Mouse (Mus musculus) midbrain, embryonic 12.5 days (tissue): ENCODE results near the gene Gldc. TPM values are rescaled to one million over a fixed set of nuclear protein-coding genes. Genes with fewer than 3 reads are reported as not detected.
A peak's percentile ranks its signal among the peaks of the same experiment; 100 is the strongest.

Experiments
- ATAC-seq: fragments of 200-750 bp; cut with Nextera tagmentation; 2 replicates; pipeline ENCODE4 v1.8.0; 2017; ENCODE audit warnings: low read depth, moderate TSS enrichment, moderate library complexity; ENCODE audit not compliant: low FRiP score
- H3K27ac ChIP-seq: fragments of 300-500 bp; sonication (generic); replicated peaks from 2 replicates; pipeline ENCODE4 v1.5.1; 2016; ENCODE audit warnings: mild to moderate bottlenecking
- H3K27me3 ChIP-seq: fragments of 300-500 bp; sonication (generic); 2 replicates; pipeline ENCODE4 v1.6.1; 2016; ENCODE audit warnings: mild to moderate bottlenecking
- H3K36me3 ChIP-seq: fragments of 300-500 bp; sonication (generic); 2 replicates; pipeline ENCODE4 v1.6.1; 2016
- H3K4me1 ChIP-seq: fragments of 300-500 bp; sonication (generic); 2 replicates; pipeline ENCODE4 v1.6.1; 2016
- H3K4me2 ChIP-seq: fragments of 300-500 bp; sonication (generic); replicated peaks from 2 replicates; pipeline ENCODE4 v1.6.1; 2016; ENCODE audit warnings: mild to moderate bottlenecking, moderate library complexity
- H3K4me3 ChIP-seq: fragments of 300-500 bp; sonication (generic); 2 replicates; pipeline ENCODE4 v1.5.1; 2016; ENCODE audit warnings: mild to moderate bottlenecking
- H3K9ac ChIP-seq: fragments of 300-500 bp; sonication (generic); replicated peaks from 2 replicates; pipeline ENCODE4 v1.6.1; 2016; ENCODE audit warnings: mild to moderate bottlenecking, moderate library complexity
- H3K9me3 ChIP-seq: fragments of 300-500 bp; sonication (generic); 2 replicates; pipeline ENCODE4 v1.6.1; 2016; ENCODE audit warnings: mild to moderate bottlenecking
- WGBS: fragments of 180-500 bp; shearing (Covaris S2); methylation state at CpG from one replicate; pipeline ENCODE4 v1.1.7; 2016; 5-methylcytosine and 5-hydroxymethylcytosine counted together
- polyA plus RNA-seq: library from polyadenylated mRNA; unstranded; fragments of >200 nt; fragmentation: Nextera tagmentation; extraction: Ambion mirVana; gene quantifications from 2 replicates; pipeline ENCODE4 v1.2.1, GENCODE M21; 2016

Gene Gldc
- polyA plus RNA-seq, 1 experiment from 2014 or later: 21.7 TPM

DNA sequence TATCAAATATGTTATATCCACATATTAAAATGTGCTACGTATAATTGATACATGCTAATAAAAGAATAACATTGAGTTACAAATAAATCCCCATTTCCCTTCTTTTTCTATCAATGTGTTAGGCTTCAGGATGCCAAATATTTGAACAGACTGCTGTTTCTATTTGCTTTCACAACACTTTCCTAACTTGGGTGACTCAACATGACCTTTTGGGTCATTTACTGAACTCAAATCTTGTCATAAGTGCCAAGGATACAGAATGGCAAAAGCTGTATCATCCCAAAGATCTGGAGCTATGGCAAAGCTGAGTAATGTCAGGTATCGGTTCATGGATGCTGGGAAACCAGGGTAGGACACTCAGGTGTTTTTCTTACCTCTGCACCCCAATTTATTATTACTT is 12.0 kb upstream of the Gldc start:
- 90% methylated on average over 2 of the region's 2 CpGs for WGBS
- ATAC-seq: no peak
- no peak overlapping the region for H3K9ac ChIP-seq
- H3K4me1 ChIP-seq: no peaks in the 10 kb centered on the region
- no peaks in the 10 kb centered on the region for H3K36me3 ChIP-seq
- H3K27ac ChIP-seq: no peak overlapping the region
- no peak overlapping the region for H3K4me3 ChIP-seq
- no peak overlapping the region for H3K4me2 ChIP-seq
- H3K9me3 ChIP-seq: peaks cover 5% of the 10 kb centered on the region; the same call in 1 of the 2 replicates
- no peaks in the 10 kb centered on the region for H3K27me3 ChIP-seq

DNA sequence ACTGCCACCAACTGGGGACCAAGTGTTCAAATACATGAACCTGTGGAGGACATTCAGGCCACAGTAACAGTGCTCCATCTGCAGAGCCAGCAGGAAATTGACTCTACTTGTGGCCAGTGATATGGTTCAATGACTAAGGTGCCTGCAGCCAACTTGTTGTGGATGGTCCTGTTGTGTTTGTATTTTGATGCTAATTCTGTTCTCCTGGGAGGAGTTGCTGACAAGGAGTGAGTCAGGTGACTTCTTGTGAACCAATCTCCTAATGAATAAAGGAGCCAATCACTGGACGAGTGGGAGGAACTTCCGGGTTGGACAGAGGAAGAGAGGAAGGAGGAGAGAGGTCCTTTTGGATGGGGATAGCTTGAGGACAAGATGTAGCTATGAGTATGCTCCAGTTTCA is 10.3 kb upstream of the Gldc start:
- no peak for ATAC-seq
- H3K4me2 ChIP-seq: no peak overlapping the region
- 83% methylated on average over 2 of the region's 2 CpGs for WGBS
- H3K4me3 ChIP-seq: no peak overlapping the region
- H3K9ac ChIP-seq: no peak overlapping the region
- peaks cover 5% of the 10 kb centered on the region; the same call in 1 of the 2 replicates for H3K9me3 ChIP-seq
- H3K36me3 ChIP-seq: no peaks in the 10 kb centered on the region
- H3K27me3 ChIP-seq: no peaks in the 10 kb centered on the region
- no peak overlapping the region for H3K27ac ChIP-seq
- H3K4me1 ChIP-seq: no peaks in the 10 kb centered on the region

DNA sequence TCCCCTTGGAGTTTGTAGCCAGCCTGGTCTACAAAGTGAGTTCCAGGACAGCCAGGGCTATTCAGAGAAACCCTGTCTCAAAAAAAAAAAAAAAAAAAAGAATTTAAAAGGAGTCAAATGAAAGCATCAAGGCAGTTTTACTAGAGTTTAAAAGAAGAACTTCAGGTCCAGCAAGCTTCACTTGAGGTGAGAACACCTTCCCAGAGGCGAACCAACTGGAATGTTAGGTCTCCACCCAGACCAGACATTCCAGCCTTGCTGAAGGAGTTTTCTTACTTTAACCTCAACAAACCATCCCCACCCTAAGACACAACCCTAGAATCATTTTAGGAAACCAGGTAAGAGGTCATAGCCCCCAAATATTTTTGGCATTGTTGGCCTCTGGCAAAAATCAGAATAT is 4.8 kb upstream of the Gldc start:
- Histone ChIP-seq H3K36me3 (no peaks in the 10 kb centered on the region), H3K9ac (no peak overlapping the region)

GRCm38 (mm10) chr19:30174074-30174670 is 1.1 kb downstream of the Gldc start:
- peak overlapping the region; percentile 70 for H3K4me3 ChIP-seq
- peaks cover 39% of the 10 kb centered on the region for H3K27me3 ChIP-seq
- H3K4me1 ChIP-seq: peaks cover 7% of the 10 kb centered on the region
- peak overlapping the region; percentile 78; the same call in 1 of the 2 replicates for H3K9ac ChIP-seq
- H3K27ac ChIP-seq: no peak overlapping the region
- H3K4me2 ChIP-seq: peak overlapping the region; percentile 97
- H3K9me3 ChIP-seq: 0 out of 2 replicates have a peak, but pooled peaks cover 5% of the 10 kb centered on the region
- 3% methylated on average over 15 of the region's 15 CpGs for WGBS
- ATAC-seq: no peak
- no peaks in the 10 kb centered on the region for H3K36me3 ChIP-seq

More for the DNA sequence above, 4.8 kb upstream of the Gldc start:
- Histone ChIP-seq H3K9me3 (0 out of 2 replicates have a peak, but pooled peaks cover 5% of the 10 kb centered on the region), H3K4me2 (no peak overlapping the region), H3K4me1 (no peaks in the 10 kb centered on the region; the same call in 1 of the 2 replicates), H3K27me3 (peaks cover 22% of the 10 kb centered on the region), H3K4me3 (no peak overlapping the region), H3K27ac (no peak overlapping the region)
- ATAC-seq: no peak
- 96% methylated on average over 1 of the region's 1 CpGs for WGBS

- Histone ChIP-seq H3K4me1 (peaks cover 7% of the 10 kb centered on the region), H3K27me3 (peaks cover 29% of the 10 kb centered on the region), H3K36me3 (no peaks in the 10 kb centered on the region), H3K4me2 (no peak overlapping the region), H3K27ac (no peak overlapping the region), H3K9me3 (no peaks in the 10 kb centered on the region), H3K4me3 (no peak overlapping the region), H3K9ac (no peak overlapping the region)
- ATAC-seq: no peak
- 79% methylated on average over 8 of the region's 8 CpGs for WGBS
Measured at GRCm38 (mm10) chr19:30171346-30172055, 3.7 kb downstream of the Gldc start.

GRCm38 (mm10) chr19:30170319-30170718 is 4.9 kb downstream of the Gldc start:
- no peak for ATAC-seq
- Histone ChIP-seq H3K27ac (no peak overlapping the region), H3K36me3 (no peaks in the 10 kb centered on the region), H3K9ac (no peak overlapping the region), H3K4me1 (peaks cover 7% of the 10 kb centered on the region), H3K27me3 (peaks cover 20% of the 10 kb centered on the region), H3K9me3 (no peaks in the 10 kb centered on the region), H3K4me3 (no peak overlapping the region), H3K4me2 (no peak overlapping the region)
- 86% methylated on average over 6 of the region's 6 CpGs for WGBS

- Histone ChIP-seq H3K27me3 (peaks cover 2% of the 10 kb centered on the region; the same call in 1 of the 2 replicates), H3K27ac (no peak overlapping the region), H3K4me2 (no peak overlapping the region), H3K9me3 (no peaks in the 10 kb centered on the region), H3K36me3 (no peaks in the 10 kb centered on the region), H3K4me1 (no peaks in the 10 kb centered on the region), H3K4me3 (no peak overlapping the region), H3K9ac (no peak overlapping the region)
- 92% methylated on average over 20 of the region's 20 CpGs for WGBS
- ATAC-seq: no peak
Measured at GRCm38 (mm10) chr19:30166801-30167505, 8.3 kb downstream of the Gldc start.

GRCm38 (mm10) chr19:30164228-30164627 is 11.0 kb downstream of the Gldc start:
- H3K9ac ChIP-seq: no peak overlapping the region
- no peaks in the 10 kb centered on the region for H3K9me3 ChIP-seq
- peaks cover 6% of the 10 kb centered on the region; the same call in 1 of the 2 replicates for H3K4me1 ChIP-seq
- H3K27me3 ChIP-seq: no peaks in the 10 kb centered on the region
- H3K36me3 ChIP-seq: no peaks in the 10 kb centered on the region
- 90% methylated on average over 2 of the region's 2 CpGs for WGBS
- no peak for ATAC-seq
- H3K4me2 ChIP-seq: no peak overlapping the region
- H3K27ac ChIP-seq: no peak overlapping the region
- H3K4me3 ChIP-seq: no peak overlapping the region

GRCm38 (mm10) chr19:30162808-30163207 is 12.4 kb downstream of the Gldc start:
- Histone ChIP-seq H3K27me3 (no peaks in the 10 kb centered on the region), H3K4me3 (no peak overlapping the region), H3K9me3 (no peaks in the 10 kb centered on the region), H3K9ac (no peak overlapping the region), H3K27ac (no peak overlapping the region), H3K4me2 (no peak overlapping the region), H3K4me1 (peaks cover 10% of the 10 kb centered on the region; the same call in 1 of the 2 replicates), H3K36me3 (no peaks in the 10 kb centered on the region)
- no peak for ATAC-seq
- WGBS: 76% methylated on average over 5 of the region's 5 CpGs

- H3K36me3 ChIP-seq: no peaks in the 10 kb centered on the region
- no peak overlapping the region for H3K9ac ChIP-seq
- H3K4me2 ChIP-seq: no peak overlapping the region
- H3K4me3 ChIP-seq: no peak overlapping the region
- 42% methylated on average over 2 of the region's 2 CpGs for WGBS
- peak; percentile 48; the same call in 1 of the 2 replicates for ATAC-seq
- no peaks in the 10 kb centered on the region for H3K27me3 ChIP-seq
- H3K27ac ChIP-seq: no peak overlapping the region; the same call in 1 of the 2 replicates
- H3K9me3 ChIP-seq: no peaks in the 10 kb centered on the region
- H3K4me1 ChIP-seq: peaks cover 27% of the 10 kb centered on the region; the same call in 1 of the 2 replicates
Measured at GRCm38 (mm10) chr19:30160021-30160420, 15.2 kb downstream of the Gldc start.

DNA sequence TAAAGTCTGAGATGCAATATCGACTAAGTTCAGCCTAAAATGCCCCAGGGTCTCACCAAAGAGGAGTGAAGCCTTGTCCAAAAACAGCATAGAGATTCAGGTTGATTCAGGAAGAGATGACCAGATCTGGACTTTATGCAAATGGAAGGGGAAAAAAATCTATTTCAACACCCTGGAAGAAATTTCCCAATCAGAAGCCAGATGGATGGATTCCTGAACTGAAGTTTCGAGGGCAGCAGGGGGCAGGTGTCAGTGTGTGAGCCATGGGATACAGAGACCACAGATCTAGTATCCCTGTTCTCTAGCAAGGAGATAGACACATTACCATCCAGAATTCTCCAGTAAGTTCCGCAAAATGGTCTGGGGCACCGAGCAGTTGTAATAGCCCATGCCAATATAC is 17.0 kb downstream of the Gldc start:
- Histone ChIP-seq H3K4me2 (no peak overlapping the region), H3K36me3 (no peaks in the 10 kb centered on the region), H3K9ac (no peak overlapping the region), H3K9me3 (no peaks in the 10 kb centered on the region), H3K27me3 (no peaks in the 10 kb centered on the region), H3K4me3 (no peak overlapping the region), H3K27ac (no peak overlapping the region), H3K4me1 (peaks cover 40% of the 10 kb centered on the region)
- no peak for ATAC-seq
- WGBS: 91% methylated on average over 4 of the region's 4 CpGs
